Mouse (Mus musculus): ENCODE measurements around the gene Hist3h2ba.

Gene Hist3h2ba

GRCm38 (mm10) chr11:58963543-58963942 lies 14.8 kb downstream of the Hist3h2ba start:
- DNase-seq (ENCODE audit: extremely low read depth, low read depth), result no peak

- no peak for DNase-seq (ENCODE audit: extremely low read depth, low read depth)
Measured at GRCm38 (mm10) chr11:58964216-58964615, 15.5 kb downstream of the Hist3h2ba start.

- DNase-seq (ENCODE audit: extremely low read depth, low read depth), result no peak
Measured at GRCm38 (mm10) chr11:58965001-58965760, 16.5 kb downstream of the Hist3h2ba start.

GRCm38 (mm10) chr11:58967346-58967745 lies 18.6 kb downstream of the Hist3h2ba start:
- peak; percentile 20 for DNase-seq (ENCODE audit: extremely low read depth, low read depth)

- no peak for DNase-seq (ENCODE audit: extremely low read depth, low read depth)
Measured at GRCm38 (mm10) chr11:58968551-58968950, 19.8 kb downstream of the Hist3h2ba start.

- DNase-seq (ENCODE audit: extremely low read depth, low read depth), result no peak
Measured at GRCm38 (mm10) chr11:58969027-58969426, 20.3 kb downstream of the Hist3h2ba start.

GRCm38 (mm10) chr11:58969659-58970058 lies 20.9 kb downstream of the Hist3h2ba start:
- no peak for DNase-seq (ENCODE audit: extremely low read depth, low read depth)

GRCm38 (mm10) chr11:58970831-58971530 lies 22.3 kb downstream of the Hist3h2ba start:
- DNase-seq (ENCODE audit: extremely low read depth, low read depth), result no peak

GRCm38 (mm10) chr11:58971796-58972195 lies 23.1 kb downstream of the Hist3h2ba start:
- DNase-seq (ENCODE audit: extremely low read depth, low read depth), result no peak

GRCm38 (mm10) chr11:58974414-58974813 lies 25.7 kb downstream of the Hist3h2ba start:
- DNase-seq (ENCODE audit: extremely low read depth, low read depth), result no peak

GRCm38 (mm10) chr11:58977150-58977549 lies 28.4 kb downstream of the Hist3h2ba start:
- peak; percentile 9 for DNase-seq (ENCODE audit: extremely low read depth, low read depth)

GRCm38 (mm10) chr11:58977607-58978026 lies 28.9 kb downstream of the Hist3h2ba start:
- DNase-seq (ENCODE audit: extremely low read depth, low read depth), result peak; percentile 13

GRCm38 (mm10) chr11:58978027-58978705 lies 29.4 kb downstream of the Hist3h2ba start, which contains the start of gene Trim11:
TSS of gene Trim11 (plus strand) at chr11:58978093.
- DNase-seq (ENCODE audit: extremely low read depth, low read depth), result peak; percentile 69

- DNase-seq (ENCODE audit: extremely low read depth, low read depth), result peak; percentile 26
Measured at GRCm38 (mm10) chr11:58978706-58979030, 29.9 kb downstream of the Hist3h2ba start.

GRCm38 (mm10) chr11:58979183-58979582 lies 30.5 kb downstream of the Hist3h2ba start:
- peak; percentile 18 for DNase-seq (ENCODE audit: extremely low read depth, low read depth)

GRCm38 (mm10) chr11:58979661-58980060 lies 30.9 kb downstream of the Hist3h2ba start:
- no peak for DNase-seq (ENCODE audit: extremely low read depth, low read depth)

GRCm38 (mm10) chr11:58980381-58980990 lies 31.8 kb downstream of the Hist3h2ba start:
- no peak for DNase-seq (ENCODE audit: extremely low read depth, low read depth)

GRCm38 (mm10) chr11:58981541-58982447 lies 33.1 kb downstream of the Hist3h2ba start:
- no peak for DNase-seq (ENCODE audit: extremely low read depth, low read depth)

GRCm38 (mm10) chr11:58982471-58983097 lies 33.9 kb downstream of the Hist3h2ba start:
- no peak for DNase-seq (ENCODE audit: extremely low read depth, low read depth)

GRCm38 (mm10) chr11:58983691-58984341 lies 35.1 kb downstream of the Hist3h2ba start:
- no peak for DNase-seq (ENCODE audit: extremely low read depth, low read depth)
